Mouse (Mus musculus) intestine, embryonic 15.5 days (tissue): ENCODE data around the gene Dynlt1c. TPM values are rescaled to one million over a fixed set of nuclear protein-coding genes. Genes with fewer than 3 reads are reported as not detected.
"Not testable (repeated sequence)": the region's sequence is repeated elsewhere in the genome, so short reads cannot be mapped to it uniquely, and the experiment has no call there.

Experiments used
- ATAC-seq: fragments of 200-750 bp; cut with Nextera tagmentation; 2 replicates; pipeline ENCODE4 v1.8.0; 2017; ENCODE audit warnings: moderate TSS enrichment, moderate library complexity
- H3K27ac ChIP-seq: fragments of 300-500 bp; sonication (generic); 2 replicates; pipeline ENCODE4 v1.5.1; 2015; ENCODE audit warnings: mild to moderate bottlenecking, inconsistent platforms
- H3K27me3 ChIP-seq: fragments of 300-500 bp; sonication (generic); replicated peaks from 2 replicates; pipeline ENCODE4 v1.6.1; 2015; ENCODE audit warnings: inconsistent platforms
- H3K36me3 ChIP-seq: fragments of 300-500 bp; sonication (generic); 2 replicates; pipeline ENCODE4 v1.6.1; 2015; ENCODE audit warnings: inconsistent platforms
- H3K4me1 ChIP-seq: fragments of 300-500 bp; sonication (generic); replicated peaks from 2 replicates; pipeline ENCODE4 v1.6.1; 2015; ENCODE audit warnings: inconsistent platforms
- H3K4me2 ChIP-seq: fragments of 300-500 bp; sonication (generic); replicated peaks from 2 replicates; pipeline ENCODE4 v1.6.1; 2015; ENCODE audit warnings: mild to moderate bottlenecking, inconsistent platforms
- H3K4me3 ChIP-seq: fragments of 300-500 bp; sonication (generic); replicated peaks from 2 replicates; pipeline ENCODE4 v1.5.1; 2015; ENCODE audit warnings: inconsistent platforms
- H3K9ac ChIP-seq: fragments of 300-500 bp; sonication (generic); 2 replicates; pipeline ENCODE4 v1.6.1; 2015; ENCODE audit warnings: inconsistent platforms
- H3K9me3 ChIP-seq: fragments of 300-500 bp; sonication (generic); 2 replicates; pipeline ENCODE4 v1.6.1; 2016; ENCODE audit warnings: inconsistent platforms
- WGBS: fragments of 180-500 bp; shearing (Covaris S2); methylation state at CpG from one replicate; pipeline ENCODE4 v1.1.7; 2015; 5-methylcytosine and 5-hydroxymethylcytosine counted together
- polyA plus RNA-seq: library from polyadenylated mRNA; unstranded; fragments of >200 nt; fragmentation: Nextera tagmentation; extraction: Ambion mirVana; gene quantifications from 2 replicates; pipeline ENCODE4 v1.2.1, GENCODE M21; 2015

Gene Dynlt1c
- polyA plus RNA-seq, 1 experiment from 2014 or later, result 30.2 TPM

DNA sequence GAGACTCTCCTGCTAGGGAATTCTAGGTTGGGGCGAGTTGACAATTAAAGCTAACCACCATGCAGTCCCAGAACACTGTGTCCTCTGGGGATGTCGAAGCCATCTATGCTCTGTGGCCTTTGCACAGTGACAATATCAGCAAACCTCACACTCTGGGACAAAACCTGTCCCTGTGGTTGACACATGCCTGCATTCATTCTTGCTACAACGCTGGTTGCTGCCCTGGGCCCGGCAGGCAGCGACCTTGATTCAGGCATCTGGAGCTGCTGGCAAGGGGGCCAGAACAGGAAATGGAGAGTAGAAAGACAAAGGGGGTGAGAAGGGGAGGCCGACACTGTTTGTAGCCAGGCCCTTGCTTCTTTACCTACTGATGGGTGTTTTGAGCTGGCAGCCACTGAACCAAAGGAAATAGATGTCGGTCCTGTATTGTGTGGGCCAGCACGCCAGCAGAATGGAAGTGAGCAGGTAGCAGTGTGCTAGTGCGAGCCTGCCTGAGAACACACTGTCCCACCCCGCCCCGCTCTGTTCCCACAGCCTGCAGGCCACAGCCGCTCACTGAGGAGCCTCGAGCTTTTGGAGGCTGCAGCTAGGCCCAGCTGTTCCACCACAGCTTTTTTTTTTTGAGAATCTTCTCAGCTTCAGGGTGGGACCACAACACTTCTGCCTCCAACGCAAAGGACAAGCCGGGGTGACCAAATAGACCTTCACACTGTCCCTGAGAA is 5.5 kb upstream of the Dynlt1c start:
- H3K27ac ChIP-seq, H3K27me3 ChIP-seq, H3K4me3 ChIP-seq, H3K4me2 ChIP-seq, H3K36me3 ChIP-seq, H3K9me3 ChIP-seq, H3K4me1 ChIP-seq, H3K9ac ChIP-seq: not testable (repeated sequence)
- ATAC-seq, result peak; percentile 60
- WGBS, result 20% methylated on average over 11 of the region's 15 CpGs

DNA sequence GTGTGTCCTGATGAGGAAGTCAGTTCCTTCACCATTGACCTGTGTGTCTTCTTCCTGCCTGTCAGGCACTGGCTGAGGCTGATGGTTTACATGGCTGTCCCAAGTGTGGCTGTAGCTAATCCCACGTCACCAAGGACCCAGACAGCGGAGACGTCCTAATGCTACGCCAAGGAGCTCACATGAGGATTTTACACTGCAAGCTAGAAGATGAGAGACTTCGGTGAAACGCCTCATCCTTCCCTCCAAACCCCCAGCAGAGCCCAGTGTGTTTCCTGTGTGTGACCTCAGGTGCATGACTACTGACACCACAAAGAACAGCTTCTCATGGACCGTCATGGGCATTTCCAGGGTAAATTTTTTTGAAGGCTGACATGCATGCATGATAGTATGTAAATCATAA is 3.1 kb upstream of the Dynlt1c start:
- not testable (repeated sequence) for ATAC-seq, H3K27ac ChIP-seq, H3K27me3 ChIP-seq, H3K4me2 ChIP-seq, H3K4me3 ChIP-seq, H3K9ac ChIP-seq, H3K9me3 ChIP-seq, H3K36me3 ChIP-seq, H3K4me1 ChIP-seq
- WGBS, result 89% methylated on average over 7 of the region's 7 CpGs

DNA sequence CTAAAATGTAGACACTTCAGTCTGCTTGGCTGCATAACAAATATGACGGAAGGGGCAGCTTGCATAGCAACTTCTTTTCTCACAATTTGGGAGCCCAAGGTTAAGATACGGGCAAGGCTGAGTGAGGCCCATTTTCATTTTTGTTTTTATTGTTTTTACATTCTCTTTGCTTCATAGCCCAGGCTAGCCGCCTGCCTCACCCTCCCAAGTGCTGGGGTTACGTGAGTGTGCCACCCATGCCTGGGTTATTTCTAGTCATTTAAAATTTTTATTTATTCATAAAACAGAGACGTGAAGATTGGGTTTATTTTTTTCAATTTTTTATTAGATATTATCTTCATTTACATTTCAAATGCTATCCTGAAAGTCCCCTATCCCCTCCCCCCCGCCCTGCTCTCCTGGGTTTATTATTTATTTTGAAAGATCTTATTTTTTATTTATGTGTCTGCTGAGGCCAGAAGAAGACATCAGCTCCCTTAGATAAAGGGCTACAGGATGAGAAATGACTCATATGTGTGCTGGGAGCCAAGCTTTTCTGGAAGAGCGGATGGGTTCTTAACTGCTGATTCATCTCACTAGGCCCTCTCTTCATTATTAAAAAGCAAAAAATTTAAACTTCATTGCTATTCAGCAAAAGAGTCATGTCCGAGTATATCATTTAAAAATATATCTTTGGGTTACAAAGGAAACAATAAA is 1.1 kb upstream of the Dynlt1c start:
- not testable (repeated sequence) for H3K9ac ChIP-seq, H3K27me3 ChIP-seq, H3K4me3 ChIP-seq, H3K4me1 ChIP-seq, H3K4me2 ChIP-seq, H3K36me3 ChIP-seq, H3K9me3 ChIP-seq, H3K27ac ChIP-seq, ATAC-seq
- 87% methylated on average over 5 of the region's 8 CpGs for WGBS

DNA sequence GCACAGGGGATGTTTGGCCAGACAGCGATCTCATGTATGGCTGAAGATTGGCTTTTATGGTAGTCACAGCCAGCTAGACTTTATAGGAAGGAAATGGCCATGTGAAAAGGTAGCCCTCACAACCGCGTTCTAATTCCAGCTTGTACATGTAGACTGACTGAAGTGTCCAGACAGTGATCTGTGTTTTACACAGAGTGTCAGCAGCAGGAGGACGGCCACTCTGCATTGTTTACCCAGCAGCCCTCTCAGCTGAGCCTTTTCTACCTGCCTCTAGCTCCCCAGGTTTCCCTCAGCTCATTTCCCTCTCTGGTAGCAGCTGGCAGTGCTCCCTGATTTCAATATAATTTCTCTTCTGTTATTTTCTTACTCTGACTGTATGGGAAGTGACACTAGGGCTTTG is 734 bp downstream of the Dynlt1c start:
- H3K9ac ChIP-seq, H3K27me3 ChIP-seq, H3K4me1 ChIP-seq, H3K27ac ChIP-seq, H3K4me3 ChIP-seq, H3K9me3 ChIP-seq, H3K36me3 ChIP-seq: not testable (repeated sequence)
- peak; percentile 18; the same call in 1 of the 2 replicates for ATAC-seq
- 0 out of 2 replicates have a peak overlapping the region, but pooled peaks have one; percentile 31 for H3K4me2 ChIP-seq
- WGBS, result 0% methylated on average over 3 of the region's 4 CpGs

DNA sequence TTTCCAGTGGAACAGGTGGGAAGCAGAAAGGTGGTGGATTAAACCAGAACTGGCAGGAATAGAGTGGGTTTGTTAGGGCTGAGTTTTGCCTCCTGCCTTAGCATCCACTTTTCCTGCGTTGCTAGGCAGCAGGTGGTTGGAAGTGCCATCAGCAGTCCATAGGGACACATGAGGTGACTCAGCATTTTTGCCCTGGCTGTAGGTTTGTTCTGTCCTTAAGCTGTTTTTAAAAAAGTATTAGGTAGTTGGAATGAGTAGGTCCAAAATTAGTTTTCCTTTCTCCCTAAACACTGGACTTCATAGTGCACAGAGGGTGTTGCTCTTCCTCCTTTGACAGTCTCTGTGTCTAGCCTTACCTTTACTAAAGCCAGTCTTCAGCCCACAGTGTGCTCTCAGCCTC is 3.9 kb downstream of the Dynlt1c start:
- not testable (repeated sequence) for H3K9me3 ChIP-seq, H3K4me2 ChIP-seq, H3K27me3 ChIP-seq, H3K4me3 ChIP-seq, H3K36me3 ChIP-seq, H3K9ac ChIP-seq, H3K4me1 ChIP-seq, H3K27ac ChIP-seq, ATAC-seq
- 68% methylated on average over 1 of the region's 1 CpGs for WGBS

DNA sequence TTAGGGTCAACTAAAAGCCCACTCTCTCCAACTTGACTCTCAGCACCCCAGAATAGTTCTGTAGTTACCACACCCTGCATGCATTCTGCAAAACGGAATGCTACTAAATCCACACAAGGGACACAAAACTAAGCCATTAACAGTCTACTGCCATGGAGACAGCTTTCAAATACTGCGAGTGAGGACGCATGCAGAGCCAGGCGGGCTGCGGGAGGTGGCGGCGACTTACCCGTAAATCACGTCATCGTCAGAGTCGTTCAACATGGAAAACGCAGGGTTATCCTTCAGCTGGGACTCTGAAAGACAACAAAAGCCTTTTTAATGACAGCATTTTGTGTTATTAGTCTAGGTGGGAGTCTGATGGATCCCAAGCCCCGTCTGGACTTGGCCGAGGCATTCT is 12.1 kb downstream of the Dynlt1c start:
- ATAC-seq, H3K4me3 ChIP-seq, H3K9ac ChIP-seq, H3K27me3 ChIP-seq, H3K9me3 ChIP-seq, H3K4me1 ChIP-seq, H3K36me3 ChIP-seq, H3K27ac ChIP-seq, H3K4me2 ChIP-seq: not testable (repeated sequence)
- WGBS, result 83% methylated on average over 12 of the region's 14 CpGs

DNA sequence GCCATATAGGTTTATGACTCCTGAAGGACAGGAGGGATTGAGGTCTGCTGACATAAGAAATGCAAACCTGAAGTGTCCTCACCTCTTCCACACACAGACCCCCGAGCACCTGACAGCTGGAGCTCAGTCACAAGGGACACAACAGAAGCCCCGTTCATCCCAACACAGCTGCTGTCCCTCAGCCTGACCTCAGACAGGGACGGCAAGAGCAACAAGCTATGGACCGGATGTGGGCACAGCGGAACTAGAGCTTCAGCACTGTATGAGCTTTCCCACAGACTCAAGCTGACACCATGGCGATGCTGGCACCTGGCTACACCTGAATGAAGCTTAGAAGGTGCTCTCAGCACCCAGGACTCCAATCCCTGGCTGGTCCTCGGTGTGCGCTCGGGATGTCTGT is 12.8 kb downstream of the Dynlt1c start:
- 86% methylated on average over 5 of the region's 9 CpGs for WGBS
- H3K27me3 ChIP-seq, H3K4me3 ChIP-seq, ATAC-seq, H3K9ac ChIP-seq, H3K9me3 ChIP-seq, H3K4me1 ChIP-seq, H3K27ac ChIP-seq, H3K4me2 ChIP-seq, H3K36me3 ChIP-seq: not testable (repeated sequence)

DNA sequence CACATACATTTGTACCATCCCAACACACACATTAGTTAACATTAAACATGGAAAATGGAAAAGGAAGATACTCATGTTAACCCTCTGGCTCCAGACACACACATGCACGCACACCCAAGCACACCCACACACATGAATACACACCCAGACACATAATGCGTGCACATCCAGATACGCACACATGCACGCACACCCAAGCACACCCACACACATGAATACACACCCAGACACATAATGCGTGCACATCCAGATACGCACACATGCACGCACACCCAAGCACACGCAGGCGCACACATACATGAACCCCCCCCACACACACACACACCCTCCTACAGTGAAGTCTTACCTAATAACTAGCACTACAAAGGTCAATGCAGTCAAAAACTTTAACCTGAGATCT is 15.3 kb downstream of the Dynlt1c start:
- not testable (repeated sequence) for H3K27ac ChIP-seq, H3K4me1 ChIP-seq, H3K27me3 ChIP-seq, H3K4me3 ChIP-seq, H3K4me2 ChIP-seq, H3K9ac ChIP-seq, H3K9me3 ChIP-seq, ATAC-seq, H3K36me3 ChIP-seq
- WGBS, result 97% methylated on average over 9 of the region's 9 CpGs

DNA sequence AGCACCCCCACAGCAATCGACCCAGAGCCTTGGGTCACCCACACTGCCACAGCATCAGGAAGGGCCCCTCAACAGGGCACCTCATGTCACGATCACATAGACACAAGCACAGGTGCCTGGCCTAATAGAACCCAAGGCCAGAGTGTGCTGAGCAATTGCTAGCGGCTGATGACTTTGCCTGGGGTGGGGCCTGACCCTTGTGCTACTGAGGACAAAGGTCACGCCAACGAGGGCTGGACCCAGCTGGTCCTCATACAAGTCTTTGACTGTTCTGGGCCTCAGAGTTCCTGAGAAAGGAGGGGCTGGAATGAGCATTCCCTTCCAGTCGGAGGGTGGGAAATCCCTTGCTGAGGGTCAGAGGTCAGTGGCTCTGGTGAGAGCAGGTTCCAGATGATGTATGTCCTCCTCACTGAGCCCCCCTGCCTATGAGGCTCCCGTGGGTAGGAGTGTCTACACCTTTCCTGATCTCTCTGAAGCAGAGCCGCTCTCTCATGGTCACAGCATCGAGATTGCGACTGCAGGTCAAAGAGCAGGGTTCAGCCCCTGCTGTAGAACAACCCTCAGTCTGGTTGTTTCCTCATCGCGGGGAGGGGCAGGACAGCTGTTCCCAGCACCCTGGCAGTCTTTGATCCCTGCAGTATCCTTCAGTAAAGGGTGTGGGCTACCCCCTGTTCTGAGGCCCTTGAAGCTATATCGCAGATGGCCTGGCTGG is 16.4 kb downstream of the Dynlt1c start:
- peak; percentile 95 for ATAC-seq

DNA sequence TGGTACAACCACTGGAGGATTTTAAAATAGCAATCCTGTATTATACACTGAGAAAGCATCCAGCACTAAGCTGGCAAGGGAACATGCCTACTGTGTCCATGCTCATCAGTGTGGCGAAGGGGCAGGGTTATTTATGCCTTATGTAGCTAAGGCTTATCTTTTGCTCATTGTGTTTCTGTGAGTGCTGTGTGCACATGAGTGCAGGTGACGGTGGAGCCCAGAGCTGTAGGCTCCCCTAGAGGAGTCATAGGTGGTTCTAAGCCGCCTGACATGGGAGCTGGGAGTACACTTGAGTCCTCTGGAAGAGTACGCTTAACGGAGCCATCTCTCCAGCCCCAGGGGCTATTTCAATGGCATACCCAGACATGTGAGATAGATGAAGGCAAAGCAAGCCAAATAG is 17.8 kb downstream of the Dynlt1c start:
- WGBS, result 82% methylated on average over 5 of the region's 5 CpGs
- H3K9ac ChIP-seq, result not testable (repeated sequence)

More for the DNA sequence above, 16.4 kb downstream of the Dynlt1c start:
- 45% methylated on average over 8 of the region's 13 CpGs for whole genome bisulfite sequencing
- H3K4me3 ChIP-seq, H3K4me2 ChIP-seq, H3K27me3 ChIP-seq, H3K9ac ChIP-seq, H3K36me3 ChIP-seq, H3K27ac ChIP-seq, H3K4me1 ChIP-seq, H3K9me3 ChIP-seq: not testable (repeated sequence)

DNA sequence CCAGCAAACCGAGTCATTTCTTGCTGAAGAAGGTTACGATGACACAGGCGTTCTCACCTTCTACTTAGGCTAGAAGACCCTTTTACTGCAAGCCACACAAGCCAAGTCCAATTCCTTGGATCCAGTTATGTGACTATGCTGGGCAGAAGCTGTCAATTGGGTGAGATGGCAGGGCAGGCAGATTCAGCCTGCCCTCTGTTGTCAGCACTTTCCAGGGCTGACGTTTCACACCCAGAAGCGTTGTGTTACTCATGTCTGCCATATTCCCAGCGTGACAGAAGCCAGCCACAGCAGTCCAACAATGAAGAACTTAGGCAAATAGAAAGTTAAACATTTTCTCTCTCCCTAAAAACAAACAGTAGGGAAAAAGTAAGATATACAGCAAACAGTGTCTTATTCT is 18.6 kb downstream of the Dynlt1c start:
- not testable (repeated sequence) for ATAC-seq, H3K9me3 ChIP-seq, H3K27ac ChIP-seq, H3K27me3 ChIP-seq, H3K4me1 ChIP-seq, H3K4me2 ChIP-seq, H3K36me3 ChIP-seq, H3K4me3 ChIP-seq, H3K9ac ChIP-seq
- WGBS, result 69% methylated on average over 5 of the region's 6 CpGs

More for the DNA sequence above, 17.8 kb downstream of the Dynlt1c start:
- H3K27me3 ChIP-seq, H3K4me3 ChIP-seq, ATAC-seq, H3K27ac ChIP-seq, H3K9me3 ChIP-seq, H3K4me2 ChIP-seq, H3K36me3 ChIP-seq, H3K4me1 ChIP-seq: not testable (repeated sequence)

DNA sequence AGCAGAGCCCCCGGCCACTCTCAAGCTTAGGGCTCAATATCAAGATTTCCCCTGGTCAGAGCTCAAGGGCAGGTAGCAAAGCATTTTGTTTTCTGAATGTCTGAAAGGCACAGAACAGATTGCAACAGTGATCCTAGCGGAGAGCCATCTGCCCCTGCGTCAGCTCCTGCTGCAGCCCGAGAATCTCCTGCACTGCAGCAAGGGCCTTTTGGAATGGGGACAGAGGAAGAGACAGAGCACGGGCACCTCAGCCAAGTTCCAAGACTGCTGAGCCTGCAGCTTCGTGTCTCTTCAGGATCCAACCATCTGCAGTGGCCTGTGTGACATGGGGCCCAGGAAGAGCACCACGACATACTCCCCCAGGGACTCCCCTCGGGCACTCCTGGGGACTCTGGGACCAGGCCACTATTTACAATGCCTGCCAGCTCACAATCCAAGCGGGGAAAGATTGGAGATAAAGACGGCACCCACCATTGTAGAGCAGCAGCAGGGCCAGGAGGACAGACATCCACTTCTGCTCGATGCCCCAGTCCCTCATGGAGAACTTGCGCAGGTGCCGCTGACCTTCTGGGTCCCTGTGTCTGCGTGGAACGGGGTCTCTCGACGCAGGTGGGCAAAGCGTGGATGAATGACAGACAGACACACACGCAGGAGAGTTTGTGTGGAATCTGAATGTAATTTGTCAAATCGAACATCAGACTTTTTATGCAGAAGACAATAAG is 19.4 kb downstream of the Dynlt1c start:
- not testable (repeated sequence) for H3K4me2 ChIP-seq, H3K36me3 ChIP-seq, H3K4me3 ChIP-seq, H3K27me3 ChIP-seq, H3K9me3 ChIP-seq, ATAC-seq, H3K9ac ChIP-seq, H3K27ac ChIP-seq, H3K4me1 ChIP-seq
- 73% methylated on average over 18 of the region's 20 CpGs for WGBS
